ENCODE assay signal across 16 mouse cellular contexts in the genomic region with DNA sequence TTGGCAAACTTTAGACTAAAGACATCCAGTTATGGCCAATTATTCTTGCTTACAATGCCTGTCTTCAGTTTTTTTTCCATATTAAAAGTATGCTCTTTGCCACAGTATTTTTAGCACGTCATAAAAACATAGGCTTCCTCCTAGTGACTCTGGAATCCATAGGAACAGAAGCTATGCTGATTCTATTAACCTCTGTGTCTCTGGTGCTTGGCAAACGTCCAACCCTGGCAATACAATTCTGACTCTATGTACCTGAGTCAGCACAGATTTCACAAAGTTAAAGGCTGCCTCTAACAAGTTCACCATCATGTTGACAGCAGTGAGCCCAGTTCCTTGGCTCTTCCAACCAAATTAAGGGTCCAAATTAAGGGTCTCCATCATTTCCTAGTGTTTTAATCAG.
"Had no signal": no experiment of that assay in that cellular context is flagged by ENCODE, and none has a peak within 500 bp of the region (broad histone marks: within the 10 kb centered on the region; RNA-seq: fewer than 3 reads in every experiment).

No protein-coding gene starts in this region.

- H3K4me3 ChIP-seq: neural tube, embryonic 13.5 days; neural tube, embryonic 15.5 days; stomach, embryonic 15.5 days had no signal

- H3K27ac ChIP-seq: neural tube, embryonic 13.5 days; neural tube, embryonic 15.5 days; stomach, embryonic 15.5 days; stomach, postnatal 0 days had no signal

- H3K27me3 ChIP-seq: neural tube, embryonic 13.5 days; neural tube, embryonic 15.5 days; stomach, embryonic 15.5 days had no signal

- H3K9me3 ChIP-seq: neural tube, embryonic 13.5 days; neural tube, embryonic 15.5 days; stomach, embryonic 15.5 days had no signal

- H3K4me1 ChIP-seq: neural tube, embryonic 13.5 days; neural tube, embryonic 15.5 days; stomach, embryonic 15.5 days had no signal

- H3K9ac ChIP-seq: neural tube, embryonic 13.5 days; neural tube, embryonic 15.5 days; stomach, embryonic 15.5 days had no signal

- H3K36me3 ChIP-seq: neural tube, embryonic 13.5 days; neural tube, embryonic 15.5 days; stomach, embryonic 15.5 days had no signal

- DNase-seq: retina, postnatal 1 day; right cerebral cortex, adult 18-20 months; right cerebral cortex, postnatal 14 days; right cerebral cortex, postnatal 25 days; right cerebral cortex, postnatal 4 days; spleen, adult 18-20 months; thymus, adult 18-20 months; thymus, adult 2 months; thymus, postnatal 14 days; thymus, postnatal 25 days; thymus, postnatal 36 days; thymus, postnatal 4 days had no signal

- H3K4me2 ChIP-seq: neural tube, embryonic 13.5 days; neural tube, embryonic 15.5 days; stomach, embryonic 15.5 days had no signal
